Mouse (Mus musculus): ENCODE measurements around the gene Hmga1. TPM values are rescaled to one million over a fixed set of nuclear protein-coding genes. Genes with fewer than 3 reads are reported as not detected.

Gene Hmga1
- total RNA-seq (2021), result 10 to 100 TPM; 35.2 to 36.0 TPM

DNA sequence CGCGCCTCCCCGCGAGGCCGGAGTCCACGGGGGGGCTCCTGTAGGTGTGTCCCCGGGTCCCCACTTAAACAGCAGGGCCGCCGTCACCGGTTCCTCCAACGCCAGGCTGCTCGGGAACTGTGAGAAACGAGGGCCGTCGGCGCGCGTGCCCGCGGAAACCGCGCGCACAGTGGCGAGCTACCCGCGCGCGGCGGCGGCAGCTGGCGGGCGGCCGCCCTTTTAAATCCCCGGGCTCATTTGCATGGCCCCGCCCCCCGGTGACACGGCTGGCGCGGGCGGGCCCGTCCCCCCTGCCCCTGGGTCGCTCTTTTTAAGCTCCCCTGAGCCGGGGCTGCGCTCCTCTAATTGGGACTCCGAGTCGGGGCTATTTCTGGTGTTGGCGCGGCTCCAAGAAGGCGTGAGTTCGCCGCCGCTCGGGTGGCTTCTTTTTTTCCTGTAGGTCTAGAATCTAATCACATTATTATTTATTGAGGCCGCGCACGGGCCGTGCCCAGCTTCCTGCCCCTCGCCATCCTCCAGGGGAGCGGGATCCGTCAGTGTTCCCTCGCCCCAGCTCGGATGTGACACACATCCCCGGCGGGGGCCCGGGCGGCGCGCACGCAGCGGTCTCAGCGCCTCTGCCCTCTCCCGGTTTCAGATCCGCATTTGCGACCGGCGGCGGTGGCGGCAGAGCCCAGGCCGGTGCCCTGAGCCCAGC is at the start of gene Hmga1:
Gene Hmga1, plus strand, starts transcription at position 183 of the 697 bp plus-strand sequence.
- peak; percentile 74 to 77 for DNase-seq

- no peak for DNase-seq
Measured at GRCm38 (mm10) chr17:27506871-27507590, 49.3 kb upstream of the Hmga1 start.

- no peak for DNase-seq
Measured at GRCm38 (mm10) chr17:27507591-27507945, 48.7 kb upstream of the Hmga1 start.

GRCm38 (mm10) chr17:27508002-27508401 is 48.3 kb upstream of the Hmga1 start:
- DNase-seq, result no peak

DNA sequence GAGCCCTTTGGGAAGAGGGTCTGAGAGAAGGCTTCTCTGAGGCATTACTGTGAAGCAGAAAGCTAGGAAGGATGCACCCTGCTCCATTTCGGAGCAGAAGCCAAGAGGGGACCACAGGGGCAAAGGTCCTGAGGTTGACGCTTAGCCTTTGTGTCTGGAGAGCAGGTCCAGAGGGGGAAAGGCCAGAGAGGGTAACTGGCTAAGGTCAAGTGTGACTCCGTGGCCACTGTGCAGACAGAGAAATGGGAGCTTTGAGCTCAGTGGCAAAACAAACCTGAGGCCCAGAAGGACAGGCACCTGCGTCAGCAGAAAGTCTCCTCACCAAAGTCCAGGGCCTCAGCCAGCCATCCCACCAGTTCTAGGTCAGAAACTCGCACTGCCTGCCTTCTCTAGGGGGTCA is 47.8 kb upstream of the Hmga1 start:
- no peak for DNase-seq

DNA sequence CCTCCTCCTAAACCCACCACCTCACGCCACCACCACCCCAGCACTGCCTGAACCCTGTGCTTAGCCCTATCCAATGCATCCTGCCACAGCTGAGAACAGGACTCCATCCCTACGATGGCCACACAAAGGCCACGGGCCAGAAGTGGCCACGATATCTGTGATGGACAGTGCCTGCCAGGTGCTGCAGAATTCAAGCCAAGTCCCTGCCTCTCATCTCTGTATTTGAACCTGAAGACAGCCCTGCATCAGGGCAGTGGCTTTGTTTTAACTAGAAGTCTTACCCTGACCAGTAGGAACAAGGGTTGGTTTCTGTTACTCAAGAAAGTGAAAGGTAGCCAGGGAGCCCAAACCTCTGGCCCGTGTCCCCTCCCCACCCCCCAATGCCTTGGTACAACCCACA is 47.2 kb upstream of the Hmga1 start:
- DNase-seq, result no peak

- DNase-seq, result no peak
Measured at GRCm38 (mm10) chr17:27510258-27511124, 45.8 kb upstream of the Hmga1 start.

GRCm38 (mm10) chr17:27511125-27511735 is 45.1 kb upstream of the Hmga1 start:
- DNase-seq, result no peak

GRCm38 (mm10) chr17:27511865-27512618 is 44.3 kb upstream of the Hmga1 start:
- DNase-seq, result peak in 1 of 2 experiments; percentile 21

- DNase-seq, result no peak
Measured at GRCm38 (mm10) chr17:27512619-27513161, 43.6 kb upstream of the Hmga1 start.

DNA sequence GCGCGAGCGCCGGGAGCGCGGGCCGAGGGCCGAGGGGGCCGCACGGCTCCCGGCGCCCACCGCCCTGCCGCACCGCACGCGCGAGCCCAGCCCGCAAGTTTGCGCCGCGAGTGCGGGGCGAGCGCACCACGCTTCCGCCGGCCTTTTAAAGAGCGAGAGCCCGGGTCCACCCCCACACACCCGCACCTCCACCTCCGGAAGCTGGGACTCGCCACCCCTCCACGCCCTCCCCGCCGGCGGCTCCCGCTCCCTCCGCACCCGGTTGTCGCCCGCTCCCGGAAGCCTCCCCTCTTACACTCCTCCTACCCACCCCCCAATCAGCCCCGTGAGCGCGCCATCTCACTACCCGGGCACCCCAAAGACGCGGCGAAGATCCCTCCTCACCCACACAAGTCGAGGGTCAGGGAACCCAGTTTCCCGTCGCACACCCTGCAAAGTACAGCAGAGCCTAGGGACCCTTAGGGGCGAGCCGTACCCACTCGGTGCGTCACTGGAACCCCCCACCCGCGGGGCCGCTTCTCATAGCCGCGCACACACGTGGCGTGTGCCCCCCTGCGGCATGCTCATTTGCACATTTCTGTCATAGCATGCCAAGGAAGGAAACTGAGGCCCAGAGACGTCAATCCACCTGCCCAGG is 42.9 kb upstream of the Hmga1 start:
- DNase-seq, result no peak

DNA sequence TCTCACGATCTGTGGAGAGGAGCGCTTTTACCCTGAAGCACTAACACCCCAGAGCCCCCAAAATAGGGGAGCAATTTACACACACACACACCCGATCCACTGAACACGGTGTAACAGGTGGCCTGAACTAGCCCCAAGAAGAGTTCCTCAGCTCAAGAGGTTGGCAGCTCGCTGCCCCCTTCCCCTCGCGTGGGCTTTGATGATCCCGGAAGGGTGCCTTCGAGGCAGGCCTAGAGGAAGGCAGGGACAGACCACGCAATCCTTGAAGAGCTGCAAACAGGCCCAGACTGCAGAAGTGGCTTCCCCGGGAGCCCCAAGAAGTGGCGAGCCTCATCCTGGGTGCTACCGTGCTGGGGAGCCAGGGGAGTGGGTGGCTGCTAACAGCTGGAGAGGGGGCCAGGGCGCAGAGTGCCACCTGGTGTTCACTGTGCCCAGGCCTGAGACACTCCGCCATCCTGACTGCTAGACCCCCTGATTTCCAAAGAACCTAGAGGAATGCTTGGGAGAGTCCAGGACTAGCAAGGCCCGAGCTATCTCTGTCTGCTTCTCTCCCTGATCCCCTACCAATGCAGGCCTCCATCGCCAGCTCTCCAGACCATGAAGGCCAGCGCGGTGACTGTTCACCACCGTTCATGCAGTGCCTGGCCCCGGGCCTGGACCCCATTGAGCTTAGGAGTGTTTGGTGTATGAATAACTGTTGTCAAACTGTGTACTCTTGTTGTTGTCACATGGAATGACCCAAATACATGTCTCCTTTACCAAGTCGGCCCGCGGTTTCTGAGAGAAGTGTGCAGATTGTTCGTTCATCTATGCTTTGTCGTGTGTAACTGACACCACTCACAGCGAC is 42.2 kb upstream of the Hmga1 start:
- no peak for DNase-seq

DNA sequence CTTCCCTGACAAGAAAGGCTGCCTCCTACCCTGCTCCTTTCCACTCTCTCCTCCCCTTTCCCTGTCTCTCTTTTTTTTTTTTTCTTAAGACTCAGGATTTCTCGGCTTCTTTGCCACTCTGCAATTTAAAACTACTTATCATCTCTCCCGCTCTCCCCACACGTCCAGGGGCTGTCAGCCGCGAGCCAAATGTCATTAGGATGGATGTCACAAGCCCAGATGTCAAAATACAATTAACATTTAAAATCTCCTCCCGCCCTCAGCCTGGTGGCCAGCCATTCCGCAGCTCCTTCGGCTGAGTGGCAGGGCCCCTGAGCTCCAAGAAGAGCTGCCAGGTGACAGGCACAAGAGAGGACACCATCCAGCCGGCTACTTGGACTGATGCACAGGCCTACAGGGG is 38.0 kb upstream of the Hmga1 start:
- DNase-seq, result no peak

DNA sequence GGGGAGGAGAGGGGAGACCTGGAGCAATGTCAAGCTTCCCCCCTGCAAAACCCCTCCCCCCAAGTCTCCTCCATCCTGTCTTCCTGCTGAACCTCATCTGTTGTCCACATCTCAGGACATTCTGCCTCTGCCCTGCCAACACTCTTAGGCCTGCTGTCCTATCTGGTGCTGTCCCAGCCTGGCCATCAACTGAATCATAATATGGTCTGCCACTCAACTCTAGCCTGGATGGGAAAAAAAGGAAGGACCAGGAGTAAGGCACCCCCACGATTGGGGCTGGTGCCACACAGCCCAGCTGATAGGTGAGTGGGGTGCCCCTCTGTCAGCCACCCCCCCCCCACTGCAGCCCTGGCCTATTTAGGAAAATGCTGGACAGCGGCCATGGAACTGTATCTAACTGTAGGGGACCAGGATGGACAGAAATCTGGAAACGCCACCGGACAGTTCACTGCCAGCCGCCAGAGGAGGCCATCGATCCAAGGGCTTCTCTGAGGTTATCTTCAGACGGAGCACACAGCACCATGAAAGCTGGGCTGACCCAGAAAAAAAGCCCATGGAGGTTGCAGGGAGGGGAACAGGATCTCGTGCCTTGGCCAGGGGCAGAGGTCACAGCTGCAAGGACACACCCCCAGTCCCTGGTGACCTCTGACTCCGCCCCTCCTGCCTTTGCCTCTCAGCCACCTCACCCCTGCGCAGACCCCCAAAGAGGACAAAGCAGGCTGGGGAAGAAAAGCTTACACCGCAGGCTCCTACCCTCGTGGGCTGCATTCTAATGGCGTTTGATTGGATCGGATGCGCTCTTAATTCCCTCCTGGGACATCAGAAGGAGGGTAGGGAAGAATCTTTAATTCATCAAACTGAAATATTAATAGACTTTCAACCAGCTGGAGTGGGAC is 37.3 kb upstream of the Hmga1 start:
- DNase-seq, result no peak

DNA sequence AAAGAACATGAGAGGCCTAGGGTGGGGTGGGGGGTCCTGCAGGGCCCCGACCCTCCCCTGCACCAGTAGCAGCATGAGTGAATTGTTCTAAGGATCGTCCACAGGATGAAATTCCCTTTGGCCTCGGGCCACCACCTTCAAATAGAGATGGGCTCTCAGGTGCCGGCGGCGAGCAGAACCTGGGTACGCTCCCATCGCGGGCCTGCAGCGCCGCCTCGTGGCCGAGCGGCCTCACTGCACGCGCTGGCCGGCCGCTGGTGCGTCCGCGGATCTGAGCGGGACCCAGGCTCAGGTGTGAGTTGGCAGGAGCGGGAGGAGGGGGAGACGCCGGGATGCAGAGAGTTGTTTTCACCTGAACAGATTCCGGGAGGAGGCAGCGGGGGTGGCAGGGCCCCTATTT is 35.7 kb upstream of the Hmga1 start:
- peak; percentile 23 to 31 for DNase-seq

GRCm38 (mm10) chr17:27521303-27521702 is 35.0 kb upstream of the Hmga1 start, which contains the start of gene Grm4:
TSS of gene Grm4 (minus strand) at chr17:27521403.
- no peak for DNase-seq

GRCm38 (mm10) chr17:27523121-27523520 is 33.2 kb upstream of the Hmga1 start:
- no peak for DNase-seq

GRCm38 (mm10) chr17:27527188-27527587 is 29.1 kb upstream of the Hmga1 start:
- DNase-seq, result no peak

GRCm38 (mm10) chr17:27528030-27528429 is 28.3 kb upstream of the Hmga1 start:
- DNase-seq, result no peak

Data from layer of hippocampus, postnatal 36 days (tissue).